Mouse (Mus musculus): Measurements from ENCODE around the gene Il31ra. TPM values are rescaled to one million over a fixed set of nuclear protein-coding genes. Genes with fewer than 3 reads are reported as not detected.
"Not testable (repeated sequence)": the region's sequence is repeated elsewhere in the genome, so short reads cannot be mapped to it uniquely, and the experiment has no call there.

Il31ra gene
- polyA plus RNA-seq (2014; fragmentation: Nextera tagmentation; extraction: Ambion mirVana): 0.24 and 0.44 TPM in 2 replicates

DNA sequence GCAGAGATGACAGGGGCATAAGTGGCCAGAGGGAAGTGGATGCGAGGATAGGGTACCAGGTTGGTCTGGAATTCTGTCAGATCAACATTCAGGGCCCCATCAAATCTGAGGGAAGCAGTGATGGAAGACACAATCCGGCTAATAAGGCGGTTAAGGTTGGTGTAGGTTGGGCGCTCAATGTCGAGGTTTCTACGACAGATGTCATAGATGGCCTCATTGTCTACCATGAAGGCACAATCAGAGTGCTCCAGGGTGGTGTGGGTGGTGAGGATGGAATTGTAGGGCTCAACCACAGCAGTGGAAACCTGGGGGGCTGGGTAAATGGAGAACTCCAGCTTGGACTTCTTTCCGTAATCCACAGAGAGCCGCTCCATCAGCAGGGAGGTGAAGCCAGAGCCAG lies at the start of gene Il31ra:
TSS of gene Il31ra (minus strand) at position 101 of the 400 bp plus-strand sequence.
- H3K27ac ChIP-seq (ENCODE audit: low read depth, low read length); H3K4me3 ChIP-seq (ENCODE audit: low read depth, low read length); H3K9ac ChIP-seq (replicated peaks; ENCODE audit: low read depth, low read length); H3K27me3 ChIP-seq (ENCODE audit: control insufficient read depth, insufficient read depth, low read length); H3K4me2 ChIP-seq (ENCODE audit: low read depth, low read length); H3K4me1 ChIP-seq (ENCODE audit: control insufficient read depth, insufficient read depth, low read length); H3K9me3 ChIP-seq (ENCODE audit: control insufficient read depth, low read length); ATAC-seq (ENCODE audit: low read depth); H3K36me3 ChIP-seq (ENCODE audit: control insufficient read depth, insufficient read depth, low read length): not testable (repeated sequence)
- WGBS: 98% methylated on average over 5 of the region's 8 CpGs

DNA sequence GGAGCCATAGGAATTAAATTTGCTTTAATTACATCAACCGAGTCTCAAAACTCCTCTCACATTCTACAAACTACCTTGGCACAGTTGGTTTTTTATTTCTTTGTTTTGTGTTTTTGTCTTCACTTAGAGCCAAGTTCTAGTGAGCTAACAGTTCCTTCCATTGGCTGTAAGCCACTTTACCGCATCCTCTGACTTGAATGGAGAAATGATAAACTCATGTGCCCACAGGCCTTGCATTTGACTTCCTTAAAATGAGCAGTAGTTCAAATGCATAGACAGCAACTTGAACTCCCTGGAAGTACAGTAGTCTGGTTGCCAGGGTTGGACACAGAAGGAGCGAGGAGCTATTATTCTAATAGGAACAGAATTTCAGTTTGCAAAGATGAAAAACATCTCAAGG lies 48.7 kb upstream of the Il31ra start:
- 94% methylated on average over 3 of the region's 3 CpGs for WGBS

DNA sequence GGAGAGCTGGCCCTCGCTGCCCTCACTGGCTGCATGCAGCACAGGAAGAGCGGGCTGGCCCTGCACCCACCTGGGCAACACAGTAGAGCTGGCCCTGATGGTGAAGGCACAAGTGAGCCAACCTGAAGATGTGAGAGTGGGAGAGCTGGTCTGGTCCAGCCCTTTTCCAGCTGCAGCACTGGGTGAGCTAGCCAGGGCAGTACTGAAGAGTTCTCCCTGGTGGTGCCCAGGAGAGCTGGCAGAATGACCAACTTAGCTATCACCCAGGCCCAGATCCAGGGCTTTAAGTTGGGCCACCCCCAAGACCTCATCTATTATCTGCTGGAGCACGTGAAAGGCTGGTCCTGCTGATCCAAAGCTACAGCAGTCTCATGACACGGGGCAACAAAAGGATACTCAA lies 45.0 kb upstream of the Il31ra start:
- H3K36me3 ChIP-seq (ENCODE audit: control insufficient read depth, insufficient read depth, low read length): no peaks in the 10 kb centered on the region
- 64% methylated on average over 4 of the region's 4 CpGs for WGBS
- no peak for ATAC-seq (ENCODE audit: low read depth)

More for the DNA sequence above, 48.7 kb upstream of the Il31ra start:
- Histone ChIP-seq H3K4me2 (ENCODE audit: low read depth, low read length) (no peak overlapping the region), H3K4me3 (ENCODE audit: low read depth, low read length) (no peak overlapping the region), H3K9me3 (ENCODE audit: control insufficient read depth, low read length) (no peaks in the 10 kb centered on the region), H3K27me3 (ENCODE audit: control insufficient read depth, insufficient read depth, low read length) (no peaks in the 10 kb centered on the region), H3K36me3 (ENCODE audit: control insufficient read depth, insufficient read depth, low read length) (no peaks in the 10 kb centered on the region), H3K9ac (replicated peaks; ENCODE audit: low read depth, low read length) (no peak overlapping the region), H3K27ac (ENCODE audit: low read depth, low read length) (no peak overlapping the region), H3K4me1 (ENCODE audit: control insufficient read depth, insufficient read depth, low read length) (no peaks in the 10 kb centered on the region)
- no peak for ATAC-seq (ENCODE audit: low read depth)

GRCm38 (mm10) chr13:112636498-112636897 lies 42.3 kb upstream of the Il31ra start:
- 53% methylated on average over 3 of the region's 3 CpGs for WGBS

More for the DNA sequence above, 45.0 kb upstream of the Il31ra start:
- no peaks in the 10 kb centered on the region for H3K4me1 ChIP-seq (ENCODE audit: control insufficient read depth, insufficient read depth, low read length)
- H3K27ac ChIP-seq (ENCODE audit: low read depth, low read length): no peak overlapping the region
- H3K9ac ChIP-seq (replicated peaks; ENCODE audit: low read depth, low read length): no peak overlapping the region
- no peaks in the 10 kb centered on the region for H3K27me3 ChIP-seq (ENCODE audit: control insufficient read depth, insufficient read depth, low read length)
- H3K4me3 ChIP-seq (ENCODE audit: low read depth, low read length): no peak overlapping the region
- H3K9me3 ChIP-seq (ENCODE audit: control insufficient read depth, low read length): no peaks in the 10 kb centered on the region
- H3K4me2 ChIP-seq (ENCODE audit: low read depth, low read length): no peak overlapping the region

GRCm38 (mm10) chr13:112635174-112635837 lies 41.1 kb upstream of the Il31ra start:
- no peak for ATAC-seq (ENCODE audit: low read depth)
- WGBS: 67% methylated on average over 7 of the region's 7 CpGs
- H3K27ac ChIP-seq (ENCODE audit: low read depth, low read length): no peak overlapping the region
- no peaks in the 10 kb centered on the region for H3K27me3 ChIP-seq (ENCODE audit: control insufficient read depth, insufficient read depth, low read length)
- H3K36me3 ChIP-seq (ENCODE audit: control insufficient read depth, insufficient read depth, low read length): no peaks in the 10 kb centered on the region
- H3K9me3 ChIP-seq (ENCODE audit: control insufficient read depth, low read length): no peaks in the 10 kb centered on the region
- H3K9ac ChIP-seq (replicated peaks; ENCODE audit: low read depth, low read length): no peak overlapping the region
- H3K4me2 ChIP-seq (ENCODE audit: low read depth, low read length): no peak overlapping the region
- H3K4me1 ChIP-seq (ENCODE audit: control insufficient read depth, insufficient read depth, low read length): no peaks in the 10 kb centered on the region
- no peak overlapping the region for H3K4me3 ChIP-seq (ENCODE audit: low read depth, low read length)

More at GRCm38 (mm10) chr13:112636498-112636897, 42.3 kb upstream of the Il31ra start:
- no peak for ATAC-seq (ENCODE audit: low read depth)
- Histone ChIP-seq H3K9me3 (ENCODE audit: control insufficient read depth, low read length) (no peaks in the 10 kb centered on the region), H3K9ac (replicated peaks; ENCODE audit: low read depth, low read length) (no peak overlapping the region), H3K36me3 (ENCODE audit: control insufficient read depth, insufficient read depth, low read length) (no peaks in the 10 kb centered on the region), H3K4me3 (ENCODE audit: low read depth, low read length) (no peak overlapping the region), H3K4me1 (ENCODE audit: control insufficient read depth, insufficient read depth, low read length) (no peaks in the 10 kb centered on the region), H3K4me2 (ENCODE audit: low read depth, low read length) (no peak overlapping the region), H3K27me3 (ENCODE audit: control insufficient read depth, insufficient read depth, low read length) (no peaks in the 10 kb centered on the region), H3K27ac (ENCODE audit: low read depth, low read length) (no peak overlapping the region)

DNA sequence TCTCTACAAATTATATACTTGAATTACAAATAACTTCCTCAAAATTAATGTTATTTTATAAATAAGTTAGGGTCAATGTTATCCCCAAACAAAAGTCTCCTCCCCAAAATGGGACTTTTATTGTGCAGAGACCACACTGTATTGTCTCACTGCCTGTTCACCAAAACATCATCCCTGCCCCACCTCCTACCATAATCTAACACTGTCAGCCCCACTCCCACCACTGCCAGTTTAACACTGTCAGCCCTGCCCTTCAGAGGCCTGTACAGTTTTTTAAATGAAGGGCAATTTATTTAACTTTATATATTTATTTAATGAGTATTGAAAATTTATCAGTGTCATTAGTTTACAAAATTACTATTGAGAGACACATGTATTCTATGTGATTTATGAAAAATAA lies 31.4 kb upstream of the Il31ra start:
- Histone ChIP-seq H3K9me3 (ENCODE audit: control insufficient read depth, low read length) (no peaks in the 10 kb centered on the region), H3K27me3 (ENCODE audit: control insufficient read depth, insufficient read depth, low read length) (no peaks in the 10 kb centered on the region), H3K4me3 (ENCODE audit: low read depth, low read length) (no peak overlapping the region), H3K36me3 (ENCODE audit: control insufficient read depth, insufficient read depth, low read length) (no peaks in the 10 kb centered on the region), H3K4me1 (ENCODE audit: control insufficient read depth, insufficient read depth, low read length) (no peaks in the 10 kb centered on the region), H3K27ac (ENCODE audit: low read depth, low read length) (no peak overlapping the region), H3K4me2 (ENCODE audit: low read depth, low read length) (no peak overlapping the region), H3K9ac (replicated peaks; ENCODE audit: low read depth, low read length) (no peak overlapping the region)
- ATAC-seq (ENCODE audit: low read depth): no peak

GRCm38 (mm10) chr13:112624622-112625021 lies 30.5 kb upstream of the Il31ra start:
- ATAC-seq (ENCODE audit: low read depth): no peak
- Histone ChIP-seq H3K4me2 (ENCODE audit: low read depth, low read length) (no peak overlapping the region), H3K27me3 (ENCODE audit: control insufficient read depth, insufficient read depth, low read length) (no peaks in the 10 kb centered on the region), H3K36me3 (ENCODE audit: control insufficient read depth, insufficient read depth, low read length) (no peaks in the 10 kb centered on the region), H3K4me3 (ENCODE audit: low read depth, low read length) (no peak overlapping the region), H3K9me3 (ENCODE audit: control insufficient read depth, low read length) (no peaks in the 10 kb centered on the region), H3K4me1 (ENCODE audit: control insufficient read depth, insufficient read depth, low read length) (no peaks in the 10 kb centered on the region), H3K9ac (replicated peaks; ENCODE audit: low read depth, low read length) (no peak overlapping the region), H3K27ac (ENCODE audit: low read depth, low read length) (no peak overlapping the region)
- WGBS: 88% methylated on average over 3 of the region's 3 CpGs

DNA sequence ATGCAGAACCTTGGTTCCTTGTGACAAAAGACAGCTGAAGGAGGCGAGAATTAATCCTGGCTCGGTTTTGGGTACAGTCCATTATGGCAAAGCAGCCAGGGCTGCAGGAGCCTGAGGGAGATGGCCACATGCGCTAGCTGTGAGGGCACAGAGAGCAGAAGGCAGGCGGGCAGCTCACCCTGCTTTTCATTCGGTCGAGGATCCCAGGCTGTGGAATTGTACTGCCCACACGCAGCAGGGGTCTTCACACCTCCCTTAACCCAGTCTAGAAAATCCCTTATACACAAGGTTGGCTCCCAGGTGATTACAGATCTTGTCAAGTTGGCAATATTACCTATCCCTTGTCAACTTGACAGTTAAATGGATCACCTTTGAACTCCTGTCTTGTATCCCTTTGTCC lies 29.5 kb upstream of the Il31ra start:
- Histone ChIP-seq H3K36me3 (ENCODE audit: control insufficient read depth, insufficient read depth, low read length) (no peaks in the 10 kb centered on the region), H3K27ac (ENCODE audit: low read depth, low read length) (no peak overlapping the region), H3K9ac (replicated peaks; ENCODE audit: low read depth, low read length) (no peak overlapping the region), H3K27me3 (ENCODE audit: control insufficient read depth, insufficient read depth, low read length) (no peaks in the 10 kb centered on the region), H3K4me3 (ENCODE audit: low read depth, low read length) (no peak overlapping the region), H3K4me1 (ENCODE audit: control insufficient read depth, insufficient read depth, low read length) (no peaks in the 10 kb centered on the region), H3K9me3 (ENCODE audit: control insufficient read depth, low read length) (no peaks in the 10 kb centered on the region), H3K4me2 (ENCODE audit: low read depth, low read length) (no peak overlapping the region)
- ATAC-seq (ENCODE audit: low read depth): no peak
- WGBS: 55% methylated on average over 7 of the region's 7 CpGs

DNA sequence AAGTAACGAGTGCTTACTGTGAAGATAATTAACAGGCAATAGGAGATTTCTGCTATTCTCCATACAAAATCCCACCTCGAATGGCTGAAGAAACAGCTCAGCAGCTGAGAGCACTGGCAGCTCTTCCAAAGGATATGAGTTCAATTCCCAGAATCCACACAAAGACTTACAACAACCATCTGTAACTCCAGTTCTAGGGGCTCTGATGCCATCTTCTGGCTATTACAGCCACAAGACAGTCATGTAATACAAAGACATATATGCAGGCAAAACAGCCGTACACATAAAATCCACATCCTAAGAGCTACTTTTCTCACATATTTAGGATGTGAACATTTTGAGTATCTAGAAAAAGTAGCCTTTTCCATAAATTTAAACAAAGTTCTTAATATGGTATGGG lies 27.4 kb upstream of the Il31ra start:
- Histone ChIP-seq H3K9me3 (ENCODE audit: control insufficient read depth, low read length) (no peaks in the 10 kb centered on the region), H3K4me1 (ENCODE audit: control insufficient read depth, insufficient read depth, low read length) (no peaks in the 10 kb centered on the region), H3K4me2 (ENCODE audit: low read depth, low read length) (no peak overlapping the region), H3K27me3 (ENCODE audit: control insufficient read depth, insufficient read depth, low read length) (no peaks in the 10 kb centered on the region), H3K27ac (ENCODE audit: low read depth, low read length) (no peak overlapping the region), H3K4me3 (ENCODE audit: low read depth, low read length) (no peak overlapping the region), H3K36me3 (ENCODE audit: control insufficient read depth, insufficient read depth, low read length) (no peaks in the 10 kb centered on the region), H3K9ac (replicated peaks; ENCODE audit: low read depth, low read length) (no peak overlapping the region)
- 82% methylated on average over 3 of the region's 3 CpGs for WGBS
- no peak for ATAC-seq (ENCODE audit: low read depth)
